Mouse (Mus musculus): ENCODE measurements around the gene St8sia1.
A peak's percentile ranks its signal among the peaks of the same experiment; 100 is the strongest.

The St8sia1 gene

DNA sequence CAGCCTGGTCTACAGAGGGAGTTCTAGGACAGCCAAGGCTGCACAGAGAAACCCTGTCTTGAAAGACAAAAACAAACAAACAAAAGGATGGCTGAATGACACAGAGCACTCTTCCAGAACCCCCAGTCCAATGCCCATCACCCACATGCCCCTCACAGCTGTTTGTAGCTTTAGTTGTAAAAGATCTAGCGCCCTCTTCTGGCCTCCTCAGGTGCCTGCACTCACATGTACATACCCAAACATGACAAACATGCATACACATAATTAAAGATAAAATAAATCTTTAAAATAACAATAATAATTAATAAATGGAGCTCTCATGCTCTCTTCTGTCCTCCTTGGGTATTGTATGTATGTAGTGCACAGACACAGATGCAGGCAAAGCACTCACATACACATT lies 13.0 kb upstream of the St8sia1 start:
- DNase-seq = no peak

DNA sequence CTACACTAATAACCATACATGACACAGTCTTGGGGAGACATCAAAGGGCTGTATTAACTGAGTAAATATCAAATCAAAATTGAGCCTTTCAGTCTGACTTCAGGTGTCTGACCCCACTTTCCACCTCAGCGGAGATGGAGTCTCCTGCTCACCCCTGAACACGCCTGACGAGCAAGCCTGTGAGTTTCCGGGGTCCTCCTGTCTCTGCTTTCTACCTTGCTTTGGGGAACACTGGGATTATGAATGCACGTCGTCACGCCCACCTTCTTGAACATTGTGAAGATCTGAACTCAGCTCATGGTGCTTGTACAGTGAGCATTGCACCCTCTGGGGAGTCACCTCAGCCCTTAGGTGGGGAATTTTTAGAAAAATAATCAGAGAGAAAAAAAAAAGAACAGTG lies 9.0 kb upstream of the St8sia1 start:
- no peak for DNase-seq

DNA sequence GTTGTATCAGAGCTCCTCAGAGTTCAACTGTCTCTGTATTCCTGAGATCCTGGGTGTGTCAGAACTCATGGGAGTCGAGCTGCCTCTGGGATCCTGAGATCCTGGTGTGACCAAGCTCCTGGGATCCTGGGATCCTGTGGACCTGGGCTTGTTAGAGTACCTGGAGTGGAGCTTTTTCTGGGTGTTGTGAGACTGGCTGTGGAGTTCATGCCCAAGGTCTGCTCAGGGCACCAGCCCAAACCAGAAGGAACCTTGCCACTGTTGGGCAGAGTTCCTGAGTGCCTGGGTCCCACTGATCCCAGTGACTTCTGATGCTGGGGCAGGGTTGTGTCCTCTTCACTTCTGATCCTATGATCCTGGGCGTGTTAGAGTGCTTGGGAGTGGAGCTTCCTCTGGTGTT lies 8.0 kb upstream of the St8sia1 start:
- DNase-seq = no peak

DNA sequence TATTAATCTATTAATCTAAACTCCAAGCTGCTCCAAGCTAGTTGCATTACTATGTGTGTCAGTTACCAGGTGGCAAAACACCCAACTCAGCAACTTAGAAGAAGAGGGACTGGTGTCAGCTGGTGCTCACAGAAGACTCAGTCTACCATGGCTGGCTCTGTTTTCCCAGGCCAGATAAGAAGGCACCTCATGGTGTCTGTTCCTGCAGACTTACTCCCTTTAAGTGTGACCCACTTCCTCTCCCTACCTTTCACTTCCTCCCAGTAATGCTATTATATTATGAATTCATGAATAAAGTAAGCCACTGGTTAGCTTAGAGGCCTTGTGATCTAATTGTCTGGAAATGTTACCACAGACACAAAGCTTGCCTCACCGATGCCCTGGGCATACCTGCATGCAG lies 3.2 kb upstream of the St8sia1 start:
- DNase-seq = no peak

DNA sequence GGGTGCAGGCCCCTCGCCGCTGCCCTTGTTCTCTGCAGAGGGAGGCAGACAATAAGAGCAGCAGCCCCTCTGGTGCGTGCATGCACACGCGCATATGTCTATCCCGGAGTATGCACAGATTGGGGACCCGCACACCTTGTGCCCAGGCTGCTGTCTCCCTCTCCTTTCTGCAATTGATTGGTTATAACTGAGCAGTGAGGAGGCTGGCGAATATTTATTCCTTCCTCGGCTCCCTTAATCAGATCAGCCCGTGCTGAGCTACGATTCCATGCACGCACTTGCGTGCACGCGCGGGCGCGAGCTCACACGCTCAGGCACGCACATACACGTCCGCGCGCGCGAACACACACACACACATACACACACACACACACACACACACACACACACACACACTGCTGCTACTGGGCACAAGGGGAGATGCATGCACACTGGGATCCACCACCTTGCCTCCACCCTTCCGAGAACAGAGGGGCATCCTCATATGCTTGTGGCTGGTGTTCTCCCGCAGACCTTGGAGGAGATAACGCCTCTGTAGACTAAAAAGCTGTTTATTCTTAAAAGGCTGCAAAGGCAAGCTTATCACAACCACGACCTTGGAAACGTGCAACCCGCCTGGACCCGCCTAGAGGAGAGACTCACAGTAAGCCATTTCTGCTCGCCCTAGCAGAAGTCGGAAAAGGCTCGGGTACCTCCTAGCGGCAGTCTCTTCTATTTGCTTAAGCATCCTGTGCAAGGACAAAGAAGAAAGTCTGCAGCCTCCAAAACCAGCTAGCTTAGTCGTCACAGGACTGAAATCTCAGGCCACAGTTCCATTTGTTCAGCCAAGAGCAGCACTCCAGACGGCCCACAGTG lies 506 bp upstream of the St8sia1 start:
- DNase-seq = peak; percentile 72

DNA sequence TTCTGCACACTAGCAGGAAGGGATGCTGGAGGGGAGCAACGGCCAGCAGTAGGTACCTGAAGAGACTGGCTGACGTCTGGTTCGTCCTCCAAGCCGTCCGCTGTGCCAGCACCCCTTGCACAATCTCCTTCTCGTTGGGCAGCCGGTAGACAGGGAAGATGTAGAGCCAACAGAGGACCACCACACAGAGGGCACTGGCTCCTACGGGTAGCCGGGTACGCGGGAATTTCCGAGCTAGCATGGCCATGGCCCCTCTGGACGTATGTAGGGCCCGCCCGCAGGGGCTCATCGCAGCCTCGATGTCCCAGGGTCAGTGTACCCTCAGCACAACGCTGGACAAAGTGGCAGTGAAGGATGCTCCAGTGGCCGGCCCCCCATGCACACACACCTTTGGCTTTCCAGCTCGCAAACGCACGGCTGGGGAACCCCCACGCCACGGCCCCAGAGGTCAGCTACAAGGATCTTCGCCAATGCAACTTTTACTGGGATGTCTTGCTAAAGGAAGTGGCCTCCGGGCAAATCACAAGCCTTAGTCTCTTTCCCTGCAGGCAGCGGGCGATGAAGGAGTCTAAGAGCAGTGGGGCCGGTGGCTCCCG lies 674 bp downstream of the St8sia1 start:
- no peak for DNase-seq

DNA sequence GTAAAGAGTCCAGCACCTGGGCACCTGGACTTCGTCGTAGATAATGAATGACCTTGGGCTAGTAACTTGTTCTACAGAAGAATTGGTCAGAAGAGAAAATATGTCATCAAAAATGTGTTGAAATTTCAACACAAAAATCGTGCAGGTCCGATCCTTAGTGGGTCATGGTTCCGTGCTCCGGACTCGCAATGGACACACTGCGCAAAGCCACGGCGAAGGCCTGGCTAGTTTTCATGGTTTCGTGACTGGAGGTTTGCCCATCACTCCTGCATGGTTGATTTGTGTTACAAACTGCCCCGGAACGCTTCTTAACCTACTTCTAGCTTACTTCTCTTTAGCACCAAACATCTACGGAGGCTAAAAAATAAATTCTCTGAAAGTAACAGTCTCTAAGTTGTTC lies 1.4 kb downstream of the St8sia1 start:
- DNase-seq = no peak

DNA sequence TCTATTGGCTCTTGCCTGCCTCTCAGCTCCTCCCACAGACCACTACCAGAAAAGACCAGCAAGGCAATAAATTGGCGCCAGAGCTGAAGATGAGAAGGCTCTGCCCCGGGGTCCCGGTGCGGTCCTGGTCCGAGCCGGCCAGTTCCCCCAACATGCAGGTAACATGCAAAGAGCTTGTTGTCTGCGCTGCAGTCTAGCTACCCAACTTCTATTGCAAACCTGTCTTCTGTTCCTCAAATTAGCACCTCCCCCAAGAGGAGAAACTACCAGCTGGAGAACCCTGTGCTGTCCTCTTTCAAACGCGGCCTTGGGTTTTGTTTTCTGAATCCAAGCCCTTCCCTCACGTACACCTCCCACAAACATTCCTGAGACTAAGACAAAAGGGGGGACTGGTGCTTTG lies 1.8 kb downstream of the St8sia1 start:
- no peak for DNase-seq

DNA sequence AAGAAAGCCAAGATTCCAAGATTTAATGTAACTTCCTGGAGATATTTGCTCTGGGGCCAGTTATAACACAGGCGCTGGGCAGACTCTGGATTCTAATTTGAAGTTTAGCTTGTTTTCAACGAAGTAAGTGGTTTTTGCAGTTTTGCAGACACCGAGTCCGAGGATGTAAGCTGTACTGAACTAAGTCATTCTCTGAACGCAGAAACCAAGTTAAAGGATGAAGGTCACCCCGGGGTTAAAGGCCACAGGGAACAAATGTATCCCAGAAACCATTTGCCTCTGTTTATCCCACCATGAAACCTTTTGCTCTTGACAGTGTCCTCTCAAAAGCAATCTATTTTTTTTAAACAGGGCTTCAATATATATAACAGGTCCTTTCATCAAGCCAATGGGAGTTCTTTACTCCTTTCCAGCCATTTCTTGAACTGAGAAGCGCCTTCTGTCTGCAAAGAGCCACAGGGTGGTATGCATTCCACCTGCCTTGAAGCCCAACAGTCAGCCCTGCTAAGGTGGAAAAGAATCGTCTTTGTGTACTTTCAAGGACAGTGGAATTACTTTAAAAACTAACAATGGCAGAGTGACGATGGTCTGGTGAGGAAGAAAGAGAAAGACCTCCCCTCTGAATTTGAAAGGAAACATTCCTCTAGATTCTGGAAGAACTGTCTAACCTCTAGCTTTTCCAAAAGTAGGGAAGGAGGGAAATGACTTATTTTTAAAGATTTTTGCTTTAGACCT lies 2.4 kb downstream of the St8sia1 start:
- no peak for DNase-seq

DNA sequence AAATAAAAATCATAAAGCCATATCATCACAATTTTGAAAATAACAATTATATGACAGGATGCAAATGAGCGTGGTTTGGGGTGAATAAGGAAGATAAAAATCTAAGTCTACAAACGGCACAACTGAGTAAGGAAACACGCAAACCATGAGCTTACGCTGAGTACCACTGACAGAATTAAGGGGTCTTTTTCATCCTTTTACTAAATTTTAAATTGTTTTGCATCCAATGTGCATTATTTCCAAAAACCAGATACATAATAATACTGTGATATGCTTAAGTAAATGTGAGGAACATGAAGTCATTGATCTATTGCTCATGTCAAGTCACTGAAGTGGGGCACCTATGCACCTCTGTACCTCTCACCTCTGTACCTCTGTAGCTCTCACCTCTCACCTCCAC lies 7.7 kb downstream of the St8sia1 start:
- no peak for DNase-seq

DNA sequence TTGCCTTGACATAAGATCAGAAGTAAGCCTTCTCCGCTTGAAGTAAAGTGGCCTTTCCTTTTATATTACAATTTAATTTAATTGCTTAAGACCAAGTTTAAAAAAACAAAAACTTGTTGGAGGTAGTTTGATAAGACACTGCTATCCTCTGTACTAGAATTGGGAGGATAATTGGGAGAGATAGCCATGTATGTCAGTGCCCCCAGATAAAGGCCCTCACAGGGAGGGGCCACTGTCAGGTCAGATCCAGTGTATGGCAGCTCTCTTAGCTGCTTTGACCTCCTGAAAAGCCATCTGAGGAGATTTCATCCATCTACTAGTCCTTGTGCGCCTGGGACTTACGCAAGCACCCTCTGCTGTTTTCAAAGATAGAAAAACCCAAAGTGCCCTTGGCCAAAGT lies 9.0 kb downstream of the St8sia1 start:
- DNase-seq = no peak

DNA sequence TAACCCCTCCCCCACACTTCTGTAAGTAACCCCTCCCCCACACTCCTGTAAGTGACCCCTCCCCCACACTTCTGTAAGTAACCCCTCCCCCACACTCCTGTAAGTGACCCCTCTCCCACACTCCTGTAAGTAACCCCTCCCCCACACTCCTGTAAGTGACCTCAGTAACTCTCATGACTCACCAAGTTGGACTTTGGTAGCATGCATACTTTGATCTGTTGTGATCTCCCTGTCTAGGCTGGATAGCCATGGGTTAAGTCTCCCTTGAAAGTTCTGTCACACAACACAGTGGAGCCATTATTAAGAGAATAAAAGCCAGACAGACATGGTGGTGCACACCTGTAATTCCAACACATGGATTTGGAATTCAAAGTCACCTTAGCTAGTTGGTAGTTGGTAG lies 11.1 kb downstream of the St8sia1 start:
- DNase-seq = peak; percentile 46

DNA sequence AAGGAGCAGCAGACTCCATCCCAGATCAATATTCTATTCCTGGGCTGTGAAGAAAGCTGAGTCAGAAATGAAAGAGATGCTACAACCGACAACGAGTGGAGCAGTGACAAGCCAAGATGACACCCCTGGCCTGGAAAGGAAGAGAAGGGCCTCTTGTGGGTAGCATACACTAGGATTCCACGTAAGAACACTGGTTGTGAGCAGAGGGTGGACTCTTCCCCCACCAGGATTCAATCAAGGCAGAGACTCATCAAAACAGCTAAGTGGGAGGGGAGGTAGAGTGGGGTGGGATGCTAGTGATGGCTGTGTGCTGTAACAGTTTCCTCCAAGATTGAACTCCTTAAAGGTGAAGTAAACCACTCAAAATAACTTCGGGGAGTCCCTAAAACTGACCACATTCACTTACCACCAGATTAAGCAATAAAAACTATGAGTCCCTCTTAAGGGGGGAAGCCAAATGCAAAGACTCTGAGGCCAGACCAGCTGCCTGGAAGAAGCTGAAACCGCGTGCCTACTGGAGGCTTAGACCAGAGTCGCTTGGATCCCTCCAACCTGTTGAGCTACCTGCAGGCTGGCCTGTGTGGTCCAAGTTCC lies 11.8 kb downstream of the St8sia1 start:
- no peak for DNase-seq

DNA sequence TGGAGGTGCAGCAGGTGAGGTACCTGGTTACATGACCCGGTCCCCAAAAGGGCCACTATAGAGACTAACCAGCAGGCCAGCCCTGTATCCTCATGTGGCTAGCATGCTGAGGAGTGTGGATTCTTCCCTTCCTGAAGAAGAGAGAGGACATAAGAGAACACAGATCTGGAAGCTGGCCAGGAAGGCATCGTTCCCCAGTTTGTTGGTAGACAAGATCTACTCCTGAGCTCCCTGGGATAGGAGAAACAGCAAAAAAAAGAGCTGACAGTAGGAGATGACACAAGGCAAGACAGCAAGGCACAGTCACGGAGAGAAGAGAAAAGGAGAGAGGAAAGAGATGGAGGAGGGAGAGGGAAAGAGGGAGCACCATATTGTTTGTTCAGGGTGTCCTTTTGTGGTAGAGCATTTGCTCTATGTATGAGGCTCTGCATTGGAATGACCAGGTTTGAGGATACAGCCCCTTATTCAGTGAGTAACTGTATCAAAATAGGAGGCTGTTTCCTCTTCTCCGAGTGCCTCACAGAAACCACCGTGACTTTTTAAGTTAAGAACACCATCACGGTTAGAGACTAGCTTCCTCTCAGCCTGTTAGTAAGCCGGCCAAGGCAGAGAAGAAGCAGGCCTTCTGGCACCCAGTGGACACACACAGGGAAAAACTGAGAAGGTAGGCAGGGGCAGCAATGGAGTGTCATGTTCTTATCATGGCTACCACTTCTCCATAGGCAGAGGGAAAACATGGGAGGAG lies 12.5 kb downstream of the St8sia1 start:
- no peak for DNase-seq

DNA sequence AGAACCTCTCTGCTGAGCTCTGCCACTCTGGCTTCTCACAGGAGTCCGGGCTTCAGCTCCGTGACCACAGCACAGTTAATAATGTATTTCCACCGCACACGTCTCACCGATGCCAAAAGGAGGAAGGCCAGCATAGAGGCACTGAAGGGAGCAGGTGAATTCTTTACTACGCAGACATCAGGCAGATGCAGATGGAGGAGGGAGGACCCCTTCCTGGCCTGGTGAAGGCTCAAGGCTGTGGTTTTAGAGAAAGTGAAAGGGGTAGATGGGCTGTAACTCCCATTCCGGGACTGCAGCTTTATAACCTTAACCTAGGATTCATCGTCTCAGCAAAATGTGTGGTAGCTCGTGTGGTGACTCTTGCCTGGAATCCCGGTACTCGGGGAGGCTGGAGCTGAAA lies 13.9 kb downstream of the St8sia1 start:
- no peak for DNase-seq

DNA sequence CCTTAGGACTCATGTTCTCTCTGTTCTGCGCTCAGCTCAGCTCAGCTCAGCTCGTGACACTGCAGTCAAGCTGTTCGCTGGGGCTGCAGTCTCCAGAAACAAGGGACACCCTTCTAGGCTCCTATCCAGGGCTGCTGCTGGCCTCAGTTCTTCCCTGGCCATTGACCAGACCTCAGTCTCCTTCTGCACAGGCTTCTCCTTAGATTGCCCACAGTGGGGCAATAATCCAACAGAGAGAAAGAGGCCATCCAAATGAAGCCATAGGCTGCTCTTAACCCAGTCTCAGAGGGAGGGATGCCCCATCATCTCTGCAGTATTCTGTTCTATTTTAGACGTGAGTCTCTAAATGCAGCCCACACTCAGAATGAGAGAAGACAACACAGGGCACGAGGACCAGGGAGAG lies 15.3 kb downstream of the St8sia1 start:
- DNase-seq = no peak

DNA sequence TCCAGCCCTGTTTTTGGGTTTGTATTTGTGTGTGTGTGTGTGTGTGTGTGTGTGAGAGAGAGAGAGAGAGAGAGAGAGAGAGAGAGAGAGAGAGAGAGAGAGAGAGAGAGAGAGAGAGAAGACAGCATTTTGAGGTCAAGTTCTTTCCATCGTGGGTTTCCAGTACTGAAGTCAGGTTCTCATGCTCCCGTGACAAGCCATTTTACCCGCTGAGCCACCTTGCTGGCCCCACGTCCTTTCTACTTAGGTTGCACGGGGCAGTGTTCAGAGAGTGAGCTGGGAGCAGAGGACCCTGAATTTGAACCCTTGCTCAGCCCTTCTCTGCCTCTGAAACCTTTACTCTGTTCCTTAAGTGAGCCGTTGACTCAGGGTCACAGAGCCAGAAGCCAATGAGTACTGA lies 17.2 kb downstream of the St8sia1 start:
- no peak for DNase-seq

DNA sequence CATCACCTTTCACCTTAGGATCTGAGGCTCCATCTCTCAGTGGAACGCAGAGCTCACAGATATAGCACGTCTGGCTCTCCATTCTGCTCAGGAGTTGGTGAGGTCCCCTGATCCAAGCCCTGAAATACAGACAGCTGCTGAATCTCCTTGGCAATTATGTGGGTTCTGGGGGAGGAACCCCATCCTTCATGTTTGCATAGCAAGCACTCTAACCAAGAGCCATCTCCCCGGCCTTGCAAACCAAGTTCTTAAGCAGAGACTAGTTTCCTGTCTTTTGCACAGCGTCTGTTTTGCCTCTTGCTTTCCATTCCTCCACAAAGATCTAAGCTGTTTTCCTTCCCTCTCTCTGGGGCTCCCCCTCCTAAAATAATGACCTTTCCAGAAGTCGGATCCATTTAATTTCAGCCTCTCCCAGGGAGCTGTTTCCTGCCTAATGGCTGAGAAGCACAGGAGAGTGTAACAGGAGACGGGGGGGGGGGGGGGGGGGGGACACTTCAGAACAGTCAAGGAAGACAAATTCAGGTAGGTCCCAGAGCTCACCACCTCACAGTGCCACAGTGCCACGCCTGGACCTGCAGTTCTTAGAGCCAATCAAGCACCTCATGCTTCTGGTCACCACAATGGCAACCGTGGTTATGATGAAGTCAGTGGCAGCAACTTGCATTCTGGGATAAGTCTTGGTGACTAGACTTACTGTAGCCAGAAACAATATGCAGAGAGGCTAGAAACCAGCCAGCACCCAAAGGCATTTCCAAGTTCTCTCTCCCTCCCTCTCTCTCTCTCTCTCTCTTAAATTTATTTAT lies 18.0 kb downstream of the St8sia1 start:
- DNase-seq = no peak

DNA sequence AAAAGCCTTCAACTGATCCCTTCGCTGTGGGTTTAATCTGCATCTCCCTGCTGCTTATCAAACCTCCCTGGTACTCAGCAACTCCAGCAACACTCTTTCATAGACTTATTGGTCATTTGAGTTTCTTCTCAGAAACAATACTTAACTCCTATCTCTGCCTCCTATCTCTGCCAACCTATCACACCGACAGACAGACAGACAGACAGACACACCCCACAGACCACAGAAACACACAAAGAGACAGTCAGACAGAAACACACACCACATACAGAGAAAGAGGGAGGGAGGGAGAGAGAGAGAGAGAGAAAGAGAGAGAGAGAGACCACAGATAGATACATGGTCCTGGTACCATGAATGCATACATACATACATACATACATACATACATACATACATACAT lies 18.8 kb downstream of the St8sia1 start:
- no peak for DNase-seq

DNA sequence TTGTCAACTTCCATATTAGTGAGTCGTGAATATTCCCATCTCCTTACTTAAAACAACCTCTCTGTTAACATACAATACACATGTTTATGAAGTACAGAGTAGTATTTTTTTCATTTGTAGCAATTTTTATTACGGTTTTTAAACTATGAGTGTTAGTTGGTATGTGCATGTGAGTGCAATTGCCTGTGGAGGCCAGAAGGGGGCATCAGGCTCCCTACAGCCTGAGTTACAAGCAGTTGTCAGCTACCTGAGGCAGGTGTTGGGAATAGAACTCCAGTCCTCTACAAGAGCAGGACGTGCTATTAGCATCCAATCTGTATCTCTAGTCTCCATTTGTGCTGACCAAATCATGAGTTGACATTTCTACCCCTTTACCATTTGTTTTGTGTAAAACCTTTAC lies 19.8 kb downstream of the St8sia1 start:
- no peak for DNase-seq

DNA sequence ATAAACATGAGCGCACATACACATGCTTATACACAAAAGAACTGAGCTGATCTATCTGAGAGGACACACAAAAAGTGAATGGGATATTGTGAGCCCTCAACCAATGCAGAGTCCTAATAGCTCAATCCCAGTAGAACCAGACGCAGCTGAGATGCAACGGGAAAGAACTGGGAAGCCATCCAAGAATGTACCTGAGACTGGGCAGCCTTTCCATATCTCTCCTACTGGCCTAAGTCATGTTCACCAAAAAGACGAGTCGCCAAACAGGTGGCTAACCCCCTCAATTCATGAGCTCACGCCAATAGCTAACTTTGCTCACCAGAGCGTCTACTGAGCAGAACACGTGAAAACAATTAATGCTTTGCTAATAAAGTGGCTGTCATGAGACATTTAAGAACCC lies 20.8 kb downstream of the St8sia1 start:
- DNase-seq = no peak

All from kidney, adult 11 months (tissue).